Mouse (Mus musculus) testis, adult 2 months (tissue): ENCODE data around the gene Lpin3. TPM values are rescaled to one million over a fixed set of nuclear protein-coding genes. Genes with fewer than 3 reads are reported as not detected.

Experiments used
- H3K27ac ChIP-seq: fragments of 200-500 bp; 2 replicates; pipeline ENCODE4 v1.5.1; 2012; ENCODE audit warnings: low read depth, low read length; ENCODE audit not compliant: control insufficient read depth, insufficient read depth
- H3K27me3 ChIP-seq: fragments of 200-500 bp; 2 replicates; pipeline ENCODE4 v1.6.1; 2012; ENCODE audit warnings: mild to moderate bottlenecking, low read length, moderate library complexity; ENCODE audit not compliant: control insufficient read depth, insufficient read depth
- H3K36me3 ChIP-seq: fragments of 200-500 bp; 2 replicates; pipeline ENCODE4 v1.6.1; 2012; ENCODE audit warnings: mild to moderate bottlenecking, low read length; ENCODE audit not compliant: control insufficient read depth, insufficient read depth
- H3K4me1 ChIP-seq: fragments of 200-500 bp; 2 replicates; pipeline ENCODE4 v1.6.1; 2012; ENCODE audit warnings: low read length; ENCODE audit not compliant: control insufficient read depth, insufficient read depth
- H3K4me3 ChIP-seq: fragments of 200-500 bp; 2 replicates; pipeline ENCODE4 v1.5.1; 2012; ENCODE audit warnings: low read depth, mild to moderate bottlenecking, low read length, moderate library complexity, mixed read lengths; ENCODE audit not compliant: control insufficient read depth
- CTCF ChIP-seq: fragments of 200-500 bp; IDR thresholded peaks from 2 replicates; pipeline ENCODE4 v1.5.1; 2012; ENCODE audit warnings: low read depth, mild to moderate bottlenecking, inconsistent platforms, low read length, moderate library complexity; ENCODE audit not compliant: control insufficient read depth, insufficient read depth, insufficient replicate concordance
- POLR2A ChIP-seq: fragments of 200-500 bp; IDR thresholded peaks from 2 replicates; pipeline ENCODE4 v1.6.1; 2012; ENCODE audit warnings: low read depth, mild to moderate bottlenecking, inconsistent platforms, low read length, moderate library complexity; ENCODE audit not compliant: control insufficient read depth
- polyA plus RNA-seq: library from polyadenylated mRNA; depleted of rRNA; stranded (reverse); fragments of >200 nt; gene quantifications from 2 replicates; pipeline ENCODE4 v1.2.3, GENCODE M21; 2012; rRNA removed

The Lpin3 gene
- polyA plus RNA-seq = 5.9 and 6.4 TPM in 2 replicates

- Histone ChIP-seq H3K4me3 (no peak within 1 kb of the TSS), H3K36me3 (no peaks in the 10 kb centered on the region), H3K4me1 (no peaks in the 10 kb centered on the region), H3K27me3 (no peaks in the 10 kb centered on the region), H3K27ac (peak within 1 kb of the TSS; percentile 72)
- TF ChIP-seq CTCF (no peak), POLR2A (no peak)
Measured at GRCm38 (mm10) chr2:160880453-160881195, at the start of gene Lpin3. Gene Lpin3 (plus strand): TSS chr2:160880670.

GRCm38 (mm10) chr2:160840838-160841237 lies 39.6 kb upstream of the Lpin3 start:
- no peak overlapping the region for H3K4me3 ChIP-seq
- no peak for TF ChIP-seq POLR2A
- TF ChIP-seq CTCF = no peak
- H3K4me1 ChIP-seq = no peaks in the 10 kb centered on the region

GRCm38 (mm10) chr2:160847664-160848063 lies 32.8 kb upstream of the Lpin3 start:
- Histone ChIP-seq H3K4me1 (no peaks in the 10 kb centered on the region), H3K4me3 (no peak overlapping the region), H3K36me3 (no peaks in the 10 kb centered on the region), H3K27me3 (no peaks in the 10 kb centered on the region), H3K27ac (no peak overlapping the region)
- TF ChIP-seq CTCF (no peak), POLR2A (no peak)

More at GRCm38 (mm10) chr2:160840838-160841237, 39.6 kb upstream of the Lpin3 start:
- no peaks in the 10 kb centered on the region for H3K27me3 ChIP-seq
- no peaks in the 10 kb centered on the region for H3K36me3 ChIP-seq
- H3K27ac ChIP-seq = no peak overlapping the region

- TF ChIP-seq POLR2A = no peak
- TF ChIP-seq CTCF = no peak
- Histone ChIP-seq H3K4me3 (no peak overlapping the region), H3K27me3 (no peaks in the 10 kb centered on the region), H3K4me1 (no peaks in the 10 kb centered on the region), H3K27ac (no peak overlapping the region), H3K36me3 (no peaks in the 10 kb centered on the region)
Measured at GRCm38 (mm10) chr2:160848186-160848585, 32.3 kb upstream of the Lpin3 start.

- no peaks in the 10 kb centered on the region for H3K27me3 ChIP-seq
- no peak overlapping the region for H3K4me3 ChIP-seq
- TF ChIP-seq POLR2A (no peak), CTCF (no peak)
- H3K36me3 ChIP-seq = no peaks in the 10 kb centered on the region
- H3K4me1 ChIP-seq = no peaks in the 10 kb centered on the region; the same call in 1 of the 2 replicates
- H3K27ac ChIP-seq = no peak overlapping the region
Measured at GRCm38 (mm10) chr2:160849617-160850240, 30.7 kb upstream of the Lpin3 start.

DNA sequence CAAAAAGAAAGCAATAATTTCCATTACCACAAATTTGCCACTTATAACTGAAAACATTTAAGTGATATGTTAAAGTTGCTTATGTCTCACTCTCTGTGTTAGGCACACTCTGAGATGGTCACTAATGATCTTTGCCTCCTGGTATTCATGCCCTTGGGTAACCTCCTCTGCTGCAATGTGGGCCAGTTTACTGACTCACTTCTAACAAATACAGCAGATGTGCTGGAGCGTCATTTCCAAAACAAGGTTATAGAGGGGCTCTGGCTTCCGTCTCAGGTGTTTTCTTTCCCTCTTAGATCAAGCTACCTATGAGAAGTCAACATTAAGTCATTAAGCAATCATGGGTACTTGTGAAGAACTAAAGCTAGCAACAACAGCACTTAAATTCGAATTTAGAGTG lies 30.1 kb upstream of the Lpin3 start:
- Histone ChIP-seq H3K27me3 (no peaks in the 10 kb centered on the region), H3K4me3 (no peak overlapping the region), H3K4me1 (no peaks in the 10 kb centered on the region; the same call in 1 of the 2 replicates), H3K36me3 (no peaks in the 10 kb centered on the region), H3K27ac (no peak overlapping the region)
- TF ChIP-seq POLR2A (no peak), CTCF (no peak)

DNA sequence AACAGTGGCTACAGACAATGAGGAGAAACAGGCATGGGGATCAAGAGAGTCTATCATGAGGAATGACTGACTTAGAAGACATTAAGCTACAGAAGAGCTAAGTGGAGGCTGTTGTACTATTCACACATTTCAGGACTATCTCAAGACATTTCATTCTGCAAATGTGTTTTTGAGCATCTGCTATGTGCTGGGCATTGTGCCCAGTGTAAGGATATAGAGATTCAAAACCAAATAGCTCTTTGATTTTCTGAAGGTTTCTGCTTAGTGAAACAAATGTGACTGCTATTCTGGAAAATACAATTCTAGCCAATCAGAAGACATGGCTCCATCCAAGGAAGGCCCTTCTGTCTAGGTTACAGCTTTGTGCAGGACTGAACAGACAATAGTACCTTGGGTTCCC lies 25.8 kb upstream of the Lpin3 start:
- H3K4me1 ChIP-seq = no peaks in the 10 kb centered on the region; the same call in 1 of the 2 replicates
- H3K27me3 ChIP-seq = no peaks in the 10 kb centered on the region
- no peak overlapping the region for H3K4me3 ChIP-seq
- no peak for TF ChIP-seq POLR2A
- TF ChIP-seq CTCF = no peak
- H3K27ac ChIP-seq = no peak overlapping the region
- H3K36me3 ChIP-seq = no peaks in the 10 kb centered on the region

DNA sequence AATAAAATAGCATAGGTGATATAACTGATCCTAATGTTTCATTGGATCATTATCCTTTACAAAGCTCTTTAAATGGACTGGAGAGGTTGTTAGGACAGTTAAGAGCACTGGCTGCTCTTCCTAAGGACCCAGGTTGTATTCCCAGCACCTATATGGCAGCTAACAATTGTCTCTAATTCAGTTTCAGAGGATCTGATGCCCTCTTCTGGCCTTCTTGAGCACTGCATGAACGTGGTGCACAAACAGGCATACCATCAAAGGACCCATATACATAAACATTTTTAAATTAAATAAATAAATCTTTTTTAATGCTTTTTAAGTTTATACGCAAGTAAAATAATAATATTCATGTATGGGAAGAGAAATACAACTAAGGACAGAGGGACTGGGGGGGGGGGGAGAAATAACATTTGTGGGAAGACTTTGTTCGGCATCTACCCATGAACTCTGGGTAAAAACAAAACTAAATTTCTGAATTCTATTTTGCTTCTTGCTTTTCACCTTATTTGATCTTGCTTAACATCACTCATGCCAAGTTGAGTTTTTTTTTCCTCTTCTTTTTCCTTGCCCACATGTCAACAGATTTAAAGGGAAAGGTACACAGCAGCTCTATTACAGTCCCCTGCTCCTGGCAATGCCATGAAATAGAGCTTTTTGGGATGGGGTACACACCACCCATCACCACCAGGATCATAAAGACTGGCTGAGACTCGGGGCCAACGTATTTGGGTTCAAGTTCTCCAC lies 23.9 kb upstream of the Lpin3 start:
- H3K27ac ChIP-seq = no peak overlapping the region
- TF ChIP-seq CTCF (no peak), POLR2A (no peak)

More for the DNA sequence above, 23.9 kb upstream of the Lpin3 start:
- H3K36me3 ChIP-seq = no peaks in the 10 kb centered on the region
- H3K27me3 ChIP-seq = no peaks in the 10 kb centered on the region
- no peak overlapping the region; the same call in 1 of the 2 replicates for H3K4me3 ChIP-seq
- H3K4me1 ChIP-seq = no peaks in the 10 kb centered on the region; the same call in 1 of the 2 replicates
